16 mouse cellular contexts compared by ENCODE assay signal in genomic region chr4:149059713-149060112, GRCm38 (mm10).
"Had no signal": no experiment of that assay in that cellular context is flagged by ENCODE, and none has a peak within 500 bp of the region (broad histone marks: within the 10 kb centered on the region; RNA-seq: fewer than 3 reads in every experiment).

No protein-coding gene starts in this region.

- H3K4me2 ChIP-seq: limb, embryonic 12.5 days; limb, embryonic 15.5 days; liver, embryonic 15.5 days; lung, embryonic 14.5 days; midbrain, embryonic 12.5 days; midbrain, embryonic 15.5 days; neural tube, embryonic 12.5 days had no signal

- ATAC-seq: lung, postnatal 0 days; midbrain, embryonic 15.5 days had no signal

- H3K36me3 ChIP-seq: limb, embryonic 12.5 days; limb, embryonic 15.5 days; liver, embryonic 15.5 days; midbrain, embryonic 12.5 days; midbrain, embryonic 15.5 days; neural tube, embryonic 12.5 days had no signal

- H3K4me3 ChIP-seq: limb, embryonic 12.5 days; limb, embryonic 15.5 days; liver, embryonic 15.5 days; midbrain, embryonic 12.5 days; midbrain, embryonic 15.5 days; neural tube, embryonic 12.5 days had no signal

- DNase-seq: kidney, adult 18-20 months; kidney, adult 9 months; kidney, postnatal 14 days; kidney, postnatal 4 days; left cerebral cortex, postnatal 4 days; lung, embryonic 14.5 days; thymus, adult 18-20 months; thymus, postnatal 36 days had no signal

- H3K9ac ChIP-seq: limb, embryonic 12.5 days; limb, embryonic 15.5 days; liver, embryonic 15.5 days; lung, embryonic 14.5 days; midbrain, embryonic 12.5 days; midbrain, embryonic 15.5 days; neural tube, embryonic 12.5 days had no signal

- H3K9me3 ChIP-seq: limb, embryonic 12.5 days; limb, embryonic 15.5 days; liver, embryonic 15.5 days; midbrain, embryonic 12.5 days; midbrain, embryonic 15.5 days; neural tube, embryonic 12.5 days had no signal

- H3K27ac ChIP-seq: liver, embryonic 15.5 days; macrophage; midbrain, embryonic 12.5 days; midbrain, embryonic 15.5 days; neural tube, embryonic 12.5 days had no signal

- H3K27me3 ChIP-seq: limb, embryonic 15.5 days; liver, embryonic 15.5 days; midbrain, embryonic 15.5 days; neural tube, embryonic 12.5 days had no signal
